Mouse (Mus musculus) erythroblast, embryonic 14.5 days (primary cell): Measurements from ENCODE around the gene Mef2b. TPM values are rescaled to one million over a fixed set of nuclear protein-coding genes. Genes with fewer than 3 reads are reported as not detected.

ENCODE experiments used
- H3K27me3 ChIP-seq: 2 replicates; pipeline ENCODE4 v1.6.1; 2012; ENCODE audit warnings: inconsistent platforms; ENCODE audit not compliant: control insufficient read depth
- H3K36me3 ChIP-seq: 2 replicates; pipeline ENCODE4 v1.6.1; 2012; ENCODE audit warnings: mild to moderate bottlenecking, inconsistent platforms; ENCODE audit not compliant: control insufficient read depth
- H3K4me1 ChIP-seq: 2 replicates; pipeline ENCODE4 v1.6.1; 2012; ENCODE audit warnings: inconsistent platforms; ENCODE audit not compliant: control insufficient read depth
- H3K4me3 ChIP-seq: replicated peaks from 2 replicates; pipeline ENCODE3; 2012; ENCODE audit warnings: moderate library complexity, mild to moderate bottlenecking, inconsistent platforms
- H3K9me3 ChIP-seq: 2 replicates; pipeline ENCODE4 v1.6.1; 2012; ENCODE audit warnings: low read length, inconsistent platforms, mixed read lengths; ENCODE audit not compliant: control insufficient read depth
- GATA1 ChIP-seq: IDR thresholded peaks from 2 replicates; pipeline ENCODE4 v1.6.1; 2012; ENCODE audit warnings: low read length, inconsistent platforms, mixed read lengths
- TAL1 ChIP-seq: IDR thresholded peaks from 3 replicates; pipeline ENCODE4 v1.6.1; 2012; ENCODE audit warnings: low read length, inconsistent platforms, mixed read lengths
- polyA plus RNA-seq: library from polyadenylated mRNA; stranded (reverse); fragments of >175 nt; gene quantifications from 2 replicates; pipeline ENCODE4 v1.2.3, GENCODE M21; 2012

Gene Mef2b
- polyA plus RNA-seq, 1 experiment: 0.29 TPM

DNA sequence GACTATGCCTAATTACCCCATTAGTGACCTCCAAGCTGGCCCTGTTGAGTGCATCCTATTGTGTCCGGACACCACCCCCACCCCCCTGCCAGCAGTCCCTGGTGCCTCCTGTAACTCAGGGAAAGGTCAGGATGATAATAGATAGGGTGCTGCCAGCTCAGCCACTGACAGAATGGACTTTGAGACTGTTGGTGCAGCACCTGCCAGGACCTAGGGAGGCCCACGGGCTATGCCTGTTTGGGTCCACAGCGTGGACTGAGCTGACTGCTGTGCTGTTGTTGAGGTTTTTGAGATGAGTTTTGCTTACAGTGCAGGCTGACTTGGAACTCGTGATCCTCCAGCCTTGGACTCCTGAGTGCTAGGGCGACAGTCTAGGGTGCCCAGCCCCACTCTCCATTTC lies 53.7 kb downstream of the Mef2b start:
- H3K27me3 ChIP-seq: no peaks in the 10 kb centered on the region
- H3K36me3 ChIP-seq: peaks cover 91% of the 10 kb centered on the region
- H3K9me3 ChIP-seq: no peaks in the 10 kb centered on the region
- no peak overlapping the region for H3K4me3 ChIP-seq
- no peak for TF ChIP-seq GATA1
- TF ChIP-seq TAL1: no peak
- peaks cover 29% of the 10 kb centered on the region for H3K4me1 ChIP-seq

DNA sequence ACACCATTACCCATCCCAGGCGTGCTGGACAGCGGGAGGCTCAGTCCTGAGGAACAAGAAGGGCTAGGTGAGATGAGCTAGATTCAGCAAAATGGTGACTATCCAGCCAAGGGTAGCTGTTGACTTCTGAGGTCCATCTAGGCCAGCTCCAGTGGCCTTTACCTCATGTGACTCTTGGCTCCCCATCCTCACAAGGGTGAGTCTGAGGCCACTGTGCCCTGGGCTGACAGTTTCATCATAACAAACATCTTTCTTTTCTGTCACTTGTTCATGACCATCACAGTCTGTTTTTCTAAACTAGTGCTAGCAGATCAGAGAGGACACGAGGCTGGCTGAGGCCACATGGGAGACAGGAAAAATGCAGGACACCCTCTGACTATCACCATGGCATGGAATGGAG lies 54.7 kb downstream of the Mef2b start:
- H3K27me3 ChIP-seq: no peaks in the 10 kb centered on the region
- no peak overlapping the region for H3K4me3 ChIP-seq
- TF ChIP-seq TAL1: no peak
- H3K4me1 ChIP-seq: peaks cover 34% of the 10 kb centered on the region
- peaks cover 88% of the 10 kb centered on the region for H3K36me3 ChIP-seq
- H3K9me3 ChIP-seq: no peaks in the 10 kb centered on the region

DNA sequence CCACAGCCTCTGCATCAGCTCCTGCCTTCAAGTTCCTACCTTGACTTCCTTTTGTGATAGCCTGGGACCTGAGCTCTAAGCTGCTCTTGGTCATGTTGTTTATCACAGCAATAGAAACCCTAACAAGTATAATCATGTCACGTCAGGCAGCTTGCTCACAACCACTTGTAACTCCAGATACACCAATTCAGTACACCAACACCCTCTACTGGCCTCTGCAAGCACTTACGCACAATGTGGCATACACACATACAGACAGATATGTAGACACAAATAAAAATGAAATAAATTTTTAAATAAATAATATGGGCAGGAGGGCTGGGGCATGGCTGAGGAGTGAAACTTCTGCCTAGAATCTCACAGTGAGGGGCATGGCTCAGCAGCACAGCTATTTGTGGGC lies 56.3 kb downstream of the Mef2b start:
- H3K27me3 ChIP-seq: no peaks in the 10 kb centered on the region
- no peak for TF ChIP-seq GATA1
- TF ChIP-seq TAL1: no peak
- no peaks in the 10 kb centered on the region for H3K9me3 ChIP-seq
- peaks cover 47% of the 10 kb centered on the region for H3K4me1 ChIP-seq
- peaks cover 86% of the 10 kb centered on the region for H3K36me3 ChIP-seq
- H3K4me3 ChIP-seq: no peak overlapping the region

DNA sequence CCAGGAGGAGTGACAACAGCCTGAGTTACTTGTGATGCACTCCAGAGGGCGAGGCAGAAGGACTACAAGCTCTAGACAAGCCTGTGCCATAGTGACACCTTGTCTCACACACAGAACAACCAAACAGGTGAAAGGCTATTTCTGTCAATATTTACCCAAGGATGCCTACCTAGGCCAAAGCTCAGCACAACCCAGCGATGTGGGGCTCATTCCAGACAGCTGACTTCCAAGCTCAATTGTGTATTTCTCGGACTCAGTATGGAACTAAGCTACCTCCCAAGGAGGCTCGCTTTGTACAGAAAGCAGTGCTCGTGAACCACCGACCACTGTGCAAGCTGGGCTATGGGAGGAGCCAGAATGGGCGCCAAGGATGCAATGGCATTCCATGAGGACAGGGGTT lies 58.1 kb downstream of the Mef2b start:
- no peaks in the 10 kb centered on the region for H3K9me3 ChIP-seq
- TF ChIP-seq GATA1: no peak
- no peak for TF ChIP-seq TAL1
- no peaks in the 10 kb centered on the region for H3K27me3 ChIP-seq
- peaks cover 65% of the 10 kb centered on the region for H3K4me1 ChIP-seq
- H3K4me3 ChIP-seq: no peak overlapping the region
- peaks cover 76% of the 10 kb centered on the region for H3K36me3 ChIP-seq

DNA sequence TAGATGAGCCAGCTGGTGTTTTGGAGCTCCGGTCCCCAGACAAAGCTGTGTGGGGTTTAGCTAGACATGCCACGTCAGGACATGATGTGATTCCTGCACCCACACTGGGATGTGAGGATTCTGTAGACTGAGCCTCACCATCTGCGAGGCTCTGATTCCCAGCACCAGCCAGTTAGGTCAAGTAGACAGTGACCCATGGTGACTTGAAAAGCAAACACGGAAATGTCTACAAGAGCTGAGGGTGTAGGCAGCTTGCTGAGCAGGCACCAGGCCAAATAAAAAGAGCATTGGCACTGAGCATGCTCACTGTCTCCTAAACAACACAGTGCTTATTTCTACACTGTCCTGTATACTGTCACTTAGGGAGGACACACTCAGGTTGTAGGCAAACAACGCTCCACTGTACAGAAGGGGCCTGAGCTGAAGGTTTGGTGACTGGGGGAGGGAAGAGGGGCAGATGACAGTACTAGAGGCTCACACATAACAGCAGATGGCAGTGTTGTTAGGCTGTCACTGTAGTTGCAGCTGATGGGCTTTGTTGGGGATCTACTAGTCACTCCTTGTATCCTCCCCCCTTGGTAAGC lies 60.7 kb downstream of the Mef2b start:
- TF ChIP-seq GATA1 (no peak), TAL1 (no peak)
- Histone ChIP-seq H3K9me3 (no peaks in the 10 kb centered on the region), H3K36me3 (peaks cover 73% of the 10 kb centered on the region), H3K4me1 (peaks cover 82% of the 10 kb centered on the region), H3K4me3 (peak overlapping the region; percentile 26), H3K27me3 (no peaks in the 10 kb centered on the region)

DNA sequence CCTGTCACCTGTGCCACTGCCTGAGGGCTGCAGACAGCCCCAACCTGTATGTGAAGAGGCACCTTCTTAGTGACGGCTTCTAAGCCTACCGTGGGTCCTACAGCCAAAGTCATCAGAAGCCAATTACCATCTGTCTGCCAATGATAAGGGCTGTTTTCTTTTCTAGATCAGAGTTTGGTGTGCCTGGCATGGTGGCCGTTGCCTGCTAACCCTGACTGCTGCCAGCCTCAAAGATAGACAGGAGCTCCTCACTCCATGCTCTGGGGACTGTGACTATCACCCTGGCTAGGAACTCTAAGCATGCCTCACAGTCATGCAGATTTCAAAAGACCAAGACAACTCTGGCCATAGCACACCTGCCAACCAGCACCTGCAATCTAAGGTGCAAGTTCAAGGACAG lies 61.9 kb downstream of the Mef2b start:
- peaks cover 76% of the 10 kb centered on the region for H3K4me1 ChIP-seq
- H3K4me3 ChIP-seq: peak overlapping the region; percentile 53
- no peaks in the 10 kb centered on the region for H3K9me3 ChIP-seq
- H3K27me3 ChIP-seq: no peaks in the 10 kb centered on the region
- TF ChIP-seq TAL1 (peak; percentile 93), GATA1 (peak; percentile 92)
- peaks cover 66% of the 10 kb centered on the region for H3K36me3 ChIP-seq

DNA sequence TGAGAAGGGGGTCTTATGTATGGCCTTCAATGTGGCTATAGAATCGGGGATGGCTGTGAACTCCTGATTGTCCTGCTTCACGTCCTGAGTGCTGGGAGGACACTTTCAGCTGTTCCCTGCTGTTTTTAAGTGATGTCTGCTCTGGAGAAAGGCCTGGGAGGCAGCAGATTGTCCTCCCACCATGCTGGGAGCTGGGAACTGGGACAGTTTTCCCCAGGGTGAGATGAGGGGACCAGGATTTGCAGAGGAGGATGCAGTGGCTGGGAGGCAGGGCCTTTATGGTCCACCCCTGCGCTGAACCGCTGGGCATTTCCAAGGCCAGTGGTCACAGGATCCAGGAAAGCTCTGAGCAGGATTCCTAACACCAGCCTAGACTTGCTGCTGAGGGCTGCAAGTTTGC lies 63.6 kb downstream of the Mef2b start:
- H3K36me3 ChIP-seq: peaks cover 70% of the 10 kb centered on the region
- no peaks in the 10 kb centered on the region for H3K27me3 ChIP-seq
- TF ChIP-seq TAL1 (no peak), GATA1 (no peak)
- no peaks in the 10 kb centered on the region for H3K9me3 ChIP-seq
- H3K4me1 ChIP-seq: peaks cover 81% of the 10 kb centered on the region
- H3K4me3 ChIP-seq: no peak overlapping the region

DNA sequence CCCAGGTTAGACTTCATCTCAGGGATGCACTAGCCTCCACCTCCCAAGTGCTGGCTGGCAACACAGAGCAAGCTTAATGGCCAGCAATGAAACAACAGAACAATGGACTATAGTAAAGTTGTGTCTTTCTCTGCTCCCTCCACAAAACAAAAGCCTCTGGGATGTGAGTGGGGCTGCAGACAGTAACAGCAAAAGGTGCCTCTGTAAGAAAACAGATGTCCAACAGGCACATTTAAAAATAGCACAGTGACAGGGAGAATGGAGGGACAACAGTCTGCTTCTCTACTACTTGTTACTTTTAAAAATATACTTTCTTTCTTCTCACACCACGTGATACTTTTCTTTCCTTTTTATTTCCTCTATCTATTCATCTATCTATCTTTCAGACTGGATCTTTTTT lies 65.2 kb downstream of the Mef2b start:
- H3K27me3 ChIP-seq: no peaks in the 10 kb centered on the region
- no peak overlapping the region for H3K4me3 ChIP-seq
- no peak for TF ChIP-seq TAL1
- no peak for TF ChIP-seq GATA1
- H3K9me3 ChIP-seq: no peaks in the 10 kb centered on the region
- peaks cover 64% of the 10 kb centered on the region for H3K36me3 ChIP-seq
- H3K4me1 ChIP-seq: peaks cover 84% of the 10 kb centered on the region

DNA sequence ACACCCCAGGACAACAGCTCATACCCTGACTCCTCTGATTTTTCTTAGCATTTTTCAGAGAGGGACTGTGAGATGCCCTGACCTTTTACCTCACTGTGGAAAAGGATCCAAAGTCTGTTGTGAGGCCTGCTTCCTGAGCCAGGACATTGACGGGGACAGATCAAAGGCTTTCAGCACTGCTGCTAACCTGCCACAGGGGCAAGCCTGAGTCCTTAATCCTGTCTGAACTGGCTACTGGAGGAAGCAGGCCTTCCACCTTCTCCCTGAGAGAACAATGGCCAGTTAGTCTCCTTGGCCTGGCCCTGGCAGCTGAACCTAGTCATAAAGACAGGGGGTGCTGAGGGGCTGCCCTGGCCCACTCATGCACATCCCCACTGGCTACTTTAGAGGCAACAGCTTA lies 68.6 kb downstream of the Mef2b start:
- peaks cover 77% of the 10 kb centered on the region for H3K4me1 ChIP-seq

DNA sequence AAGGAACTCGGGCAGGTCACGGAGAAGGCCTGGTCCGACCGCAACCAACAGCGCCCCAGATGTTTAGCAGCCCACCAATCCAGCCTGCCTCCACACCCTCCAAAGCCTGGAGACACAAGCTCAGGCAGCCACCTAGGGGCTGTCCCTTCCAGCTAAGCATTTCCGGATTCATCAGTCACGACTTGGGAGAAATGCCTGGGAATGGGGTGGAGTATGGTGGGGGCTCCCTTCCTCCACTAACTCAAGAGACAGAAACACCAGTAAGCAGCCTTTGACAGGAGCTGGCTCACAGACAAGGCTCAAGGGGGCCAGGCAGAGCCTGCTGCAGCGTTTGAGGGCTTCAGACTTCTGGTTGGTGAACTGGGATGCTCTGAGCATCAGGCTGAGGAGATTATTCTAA lies 71.0 kb downstream of the Mef2b start:
- TF ChIP-seq TAL1 (no peak), GATA1 (no peak)
- no peaks in the 10 kb centered on the region for H3K27me3 ChIP-seq
- peaks cover 33% of the 10 kb centered on the region for H3K36me3 ChIP-seq
- peak overlapping the region; percentile 70 for H3K4me3 ChIP-seq
- H3K9me3 ChIP-seq: no peaks in the 10 kb centered on the region
- peaks cover 78% of the 10 kb centered on the region for H3K4me1 ChIP-seq

More for the DNA sequence above, 68.6 kb downstream of the Mef2b start:
- TF ChIP-seq GATA1 (no peak), TAL1 (no peak)
- no peak overlapping the region for H3K4me3 ChIP-seq
- H3K36me3 ChIP-seq: peaks cover 51% of the 10 kb centered on the region
- no peaks in the 10 kb centered on the region for H3K27me3 ChIP-seq
- no peaks in the 10 kb centered on the region for H3K9me3 ChIP-seq
